Mouse (Mus musculus): ENCODE data around the gene Tspyl3.
"Not testable (repeated sequence)": the region's sequence is repeated elsewhere in the genome, so short reads cannot be mapped to it uniquely, and the experiment has no call there.

Gene Tspyl3

GRCm38 (mm10) chr2:153224946-153225594 lies at the start of gene Tspyl3:
TSS of gene Tspyl3 (minus strand) at chr2:153225441.
- peak; percentile 55 for DNase-seq (ENCODE audit: low read depth, low spot score)

DNA sequence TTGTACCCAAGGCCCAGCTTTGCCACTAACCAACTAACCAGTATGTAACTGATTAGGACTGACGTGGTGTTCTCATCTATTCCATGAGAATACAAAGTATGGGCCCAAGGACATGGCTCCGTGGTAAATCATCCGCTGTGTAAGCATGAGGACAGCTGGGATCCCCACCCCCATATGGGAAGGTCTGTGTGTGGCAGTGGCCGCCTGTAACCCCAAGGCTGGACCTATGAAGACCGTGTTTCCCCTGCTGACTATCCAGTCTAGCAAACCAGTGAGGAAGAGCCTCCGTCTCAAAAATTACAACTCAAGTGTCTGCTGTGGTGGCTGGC lies 49.6 kb upstream of the Tspyl3 start:
- no peak for DNase-seq (ENCODE audit: low read depth, low spot score)

GRCm38 (mm10) chr2:153274200-153274918 lies 49.1 kb upstream of the Tspyl3 start:
- DNase-seq (ENCODE audit: low read depth, low spot score), result not testable (repeated sequence)

DNA sequence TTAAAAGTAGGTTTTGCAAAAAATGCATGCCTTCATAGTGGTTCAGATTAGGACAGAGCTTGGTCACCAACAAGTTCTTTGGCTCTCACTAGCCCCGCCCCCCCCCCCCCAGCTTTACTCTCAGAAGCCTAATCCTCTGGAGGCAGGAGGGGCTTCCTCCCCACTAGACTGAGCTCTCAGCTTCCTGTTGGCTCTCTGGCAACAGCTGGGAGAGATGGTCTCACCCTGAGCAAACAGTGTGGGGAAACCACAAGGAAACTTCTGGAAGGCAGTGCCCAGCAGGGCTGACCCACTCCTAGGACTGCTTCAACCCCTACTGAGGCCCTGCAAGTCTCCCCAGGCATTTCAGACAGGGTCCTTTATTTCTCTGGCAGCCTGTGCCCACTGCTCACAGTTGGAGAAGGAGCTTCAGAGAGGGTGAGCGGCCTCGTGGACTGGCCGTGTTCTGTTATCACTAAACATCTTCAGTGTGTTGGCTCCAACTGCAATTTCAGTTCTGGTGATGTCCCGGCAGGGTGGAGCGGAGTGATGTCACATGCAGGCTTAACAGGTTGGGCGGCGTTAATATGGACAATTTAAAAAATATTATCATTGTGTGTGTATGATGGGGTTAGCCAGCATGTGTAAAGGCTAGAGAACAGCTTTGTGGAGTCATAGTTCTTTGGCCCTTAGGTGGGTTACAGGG lies 45.1 kb upstream of the Tspyl3 start:
- DNase-seq (ENCODE audit: low read depth, low spot score), result not testable (repeated sequence)

GRCm38 (mm10) chr2:153267331-153267730 lies 42.1 kb upstream of the Tspyl3 start:
- no peak for DNase-seq (ENCODE audit: low read depth, low spot score)

GRCm38 (mm10) chr2:153263053-153263452 lies 37.8 kb upstream of the Tspyl3 start:
- no peak for DNase-seq (ENCODE audit: low read depth, low spot score)

GRCm38 (mm10) chr2:153259864-153260674 lies 34.8 kb upstream of the Tspyl3 start:
- DNase-seq (ENCODE audit: low read depth, low spot score), result no peak

DNA sequence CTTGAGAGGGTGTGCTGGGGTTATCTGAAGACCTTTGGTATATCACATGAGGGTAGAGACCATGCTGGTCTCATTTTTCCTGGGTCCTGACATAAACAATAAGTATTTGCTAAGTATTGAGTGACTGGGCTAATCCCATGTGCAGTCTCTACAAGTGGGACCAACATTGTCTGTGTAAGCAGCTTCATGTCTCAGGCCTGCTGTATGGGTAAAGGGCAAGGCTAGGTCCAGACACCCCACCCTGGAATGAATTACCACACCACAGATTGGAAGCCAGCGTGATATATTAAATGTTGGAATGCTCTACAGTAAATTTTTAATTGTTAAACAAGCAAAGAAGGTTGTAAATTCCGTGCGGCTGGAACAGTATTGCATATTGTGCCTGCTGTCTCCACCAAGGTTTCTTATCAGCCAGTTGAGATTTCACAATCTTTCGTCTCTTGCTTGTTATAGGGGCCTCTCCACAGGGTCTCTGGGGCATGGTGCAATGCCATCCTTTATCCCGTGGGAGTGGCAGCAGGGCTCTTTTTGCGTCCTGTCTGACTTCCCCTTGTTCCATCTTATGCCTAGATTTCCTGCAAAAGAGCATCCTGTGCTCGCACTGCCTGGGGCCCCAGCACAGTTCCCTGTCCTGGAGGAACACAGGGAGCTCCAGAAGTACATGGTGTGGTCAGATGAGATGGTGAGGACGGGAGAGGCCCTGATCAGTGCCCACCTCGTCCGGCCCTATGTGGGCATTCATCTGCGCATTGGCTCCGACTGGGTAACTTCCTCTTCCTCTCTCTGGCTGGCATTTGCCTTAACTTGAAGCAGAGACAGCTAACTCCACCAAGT lies 34.0 kb upstream of the Tspyl3 start:
- DNase-seq (ENCODE audit: low read depth, low spot score), result no peak

DNA sequence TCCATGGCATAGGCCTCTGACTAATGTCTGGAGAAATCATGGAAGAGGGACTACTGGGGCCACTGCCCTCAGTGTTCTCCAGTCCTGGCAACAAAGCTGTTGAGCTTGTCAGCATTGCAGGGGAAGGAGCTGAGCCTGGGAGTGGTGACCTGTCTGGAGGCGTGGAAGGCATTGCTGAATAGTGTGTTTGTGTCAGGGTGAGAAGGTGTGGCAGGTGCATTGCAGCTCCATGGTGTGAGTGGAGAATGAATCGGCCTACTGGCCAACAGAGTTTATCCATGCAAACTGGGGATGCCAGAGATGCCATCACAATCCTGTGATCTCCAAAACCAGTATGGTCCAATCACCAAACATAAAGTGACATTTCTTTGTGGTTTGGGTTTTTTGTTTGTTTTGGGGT lies 31.4 kb upstream of the Tspyl3 start:
- DNase-seq (ENCODE audit: low read depth, low spot score), result no peak

DNA sequence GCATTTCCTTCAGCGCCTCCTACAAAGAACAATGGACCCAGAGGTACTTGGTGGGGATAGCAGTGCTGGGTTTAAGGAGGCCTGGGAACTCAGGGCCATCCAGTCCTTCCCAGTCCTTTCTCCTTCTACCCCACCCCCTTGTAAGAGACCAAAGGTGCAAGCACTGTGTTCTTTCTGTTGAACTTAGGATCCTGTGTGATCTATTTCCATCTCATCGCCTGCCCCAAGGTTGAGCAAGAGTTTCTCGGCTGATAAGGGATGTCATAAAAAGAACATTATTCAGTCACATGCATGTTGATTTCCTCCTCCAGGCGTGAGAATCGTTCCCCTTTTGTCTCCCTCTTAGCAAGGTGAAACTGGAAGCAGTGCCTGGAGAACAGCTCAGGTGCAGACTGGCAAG lies 24.5 kb upstream of the Tspyl3 start:
- no peak for DNase-seq (ENCODE audit: low read depth, low spot score)

- DNase-seq (ENCODE audit: low read depth, low spot score), result no peak
Measured at GRCm38 (mm10) chr2:153242156-153242555, 16.9 kb upstream of the Tspyl3 start.

GRCm38 (mm10) chr2:153241250-153242014 lies 16.2 kb upstream of the Tspyl3 start, which contains the start of the genes Plagl2 and Pofut1:
TSS of gene Plagl2 (minus strand) at chr2:153241426.
TSS of gene Pofut1 (plus strand) at chr2:153241533.
- peak; percentile 90 for DNase-seq (ENCODE audit: low read depth, low spot score)

DNA sequence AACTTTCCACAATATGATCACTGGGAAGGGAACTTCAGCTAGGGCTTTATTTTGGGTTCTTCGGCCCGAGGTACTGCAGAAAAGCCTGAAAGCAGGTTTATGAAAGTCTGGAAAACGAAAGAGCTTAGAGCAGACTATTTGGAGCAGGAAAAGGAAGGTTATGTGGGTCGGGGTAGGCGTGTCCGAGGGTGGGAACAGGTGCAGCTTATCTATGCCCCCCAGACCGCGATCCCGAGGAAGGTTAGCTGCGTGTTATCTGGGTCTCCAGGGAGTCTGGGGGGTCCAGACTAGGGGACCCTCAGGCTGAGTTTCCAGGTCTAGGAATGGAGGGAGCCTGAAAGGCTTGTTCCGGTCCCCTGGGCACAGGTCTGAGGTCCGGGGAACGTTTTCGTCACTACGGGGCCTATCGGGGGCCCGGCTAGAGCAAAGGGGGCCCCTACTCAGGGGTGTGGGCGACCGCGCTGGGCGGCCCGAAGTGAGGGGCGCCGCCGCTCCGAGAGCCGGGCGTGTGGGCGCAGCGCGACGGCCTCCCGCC lies 15.5 kb upstream of the Tspyl3 start:
- DNase-seq (ENCODE audit: low read depth, low spot score), result peak; percentile 13

- DNase-seq (ENCODE audit: low read depth, low spot score), result peak; percentile 12
Measured at GRCm38 (mm10) chr2:153239860-153240480, 14.7 kb upstream of the Tspyl3 start.

DNA sequence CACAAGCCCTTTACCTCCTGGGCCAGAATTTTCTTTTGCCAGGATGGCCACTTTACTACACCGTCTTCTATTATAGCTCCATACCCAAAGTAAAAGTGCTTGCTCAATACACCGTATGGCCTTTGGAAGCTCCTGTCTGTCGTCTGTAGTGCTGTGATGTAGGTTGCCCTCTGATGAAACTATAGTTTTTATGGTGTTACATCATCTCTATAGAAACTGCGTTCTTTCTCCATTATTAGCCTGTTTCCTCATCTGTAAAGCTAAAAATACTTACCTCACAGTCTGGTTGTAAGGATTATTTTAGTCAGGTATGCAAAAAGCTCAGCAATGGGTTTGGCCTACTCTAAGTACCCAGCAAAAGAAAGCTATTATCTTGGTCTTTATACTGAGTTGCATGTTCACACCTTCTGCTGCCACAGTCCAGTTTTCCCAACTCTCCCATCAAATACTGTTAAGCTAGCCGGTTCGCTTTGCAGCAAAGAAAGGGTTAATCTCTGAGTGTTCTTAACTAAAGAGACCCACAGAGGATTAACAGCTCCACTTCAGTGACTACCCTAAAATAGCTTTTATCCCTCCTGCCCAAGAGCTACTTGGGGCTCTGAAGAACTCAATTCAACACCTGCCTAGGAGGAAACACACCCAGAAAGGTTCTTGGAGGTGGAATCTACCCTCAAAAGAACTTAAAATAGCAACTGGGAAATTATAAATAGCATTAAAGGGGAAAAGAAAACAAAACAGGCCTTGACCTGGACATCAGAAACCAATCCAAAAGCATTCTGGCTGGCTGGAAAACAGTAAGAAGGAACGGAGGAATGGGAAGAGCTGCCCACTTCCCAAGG lies 14.0 kb upstream of the Tspyl3 start:
- no peak for DNase-seq (ENCODE audit: low read depth, low spot score)

GRCm38 (mm10) chr2:153238406-153238805 lies 13.2 kb upstream of the Tspyl3 start:
- DNase-seq (ENCODE audit: low read depth, low spot score), result no peak

DNA sequence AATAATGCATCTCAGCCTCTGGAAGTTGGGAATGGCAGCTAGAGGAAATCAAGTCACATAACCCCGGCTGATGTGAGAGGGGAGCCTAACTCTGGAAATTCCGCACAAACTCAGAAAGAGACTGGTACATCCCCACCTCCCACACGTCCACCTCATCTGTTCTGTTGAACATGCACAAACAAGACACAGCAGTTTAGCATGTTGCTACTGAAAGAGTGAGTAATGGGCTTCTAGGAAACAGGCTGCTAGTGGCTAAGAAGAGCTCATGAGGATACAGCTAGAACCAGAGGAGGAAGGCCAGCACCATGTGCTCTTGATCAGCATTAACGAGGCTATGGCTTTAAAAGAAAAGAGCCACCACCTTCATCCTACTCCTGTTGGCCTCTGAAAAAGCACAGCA lies 12.7 kb upstream of the Tspyl3 start:
- DNase-seq (ENCODE audit: low read depth, low spot score), result no peak

DNA sequence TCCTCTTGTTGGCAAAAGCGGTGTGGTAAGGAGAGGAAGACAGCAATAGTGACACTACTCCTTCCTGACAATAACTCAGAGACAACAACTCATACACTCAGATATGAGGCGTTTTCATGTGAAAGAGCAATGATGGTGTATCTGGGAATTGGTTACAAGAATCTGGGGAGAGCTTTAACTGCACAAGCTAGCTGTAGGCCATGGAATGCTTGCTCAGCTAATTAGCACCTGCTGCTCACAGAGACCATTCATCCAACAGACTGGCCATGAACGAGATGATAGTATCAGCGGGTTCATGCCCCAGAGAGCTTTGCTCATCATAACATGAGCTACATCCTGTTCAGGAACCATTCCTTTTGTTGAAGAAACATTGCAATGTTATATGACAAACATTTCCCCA lies 12.0 kb upstream of the Tspyl3 start:
- no peak for DNase-seq (ENCODE audit: low read depth, low spot score)

DNA sequence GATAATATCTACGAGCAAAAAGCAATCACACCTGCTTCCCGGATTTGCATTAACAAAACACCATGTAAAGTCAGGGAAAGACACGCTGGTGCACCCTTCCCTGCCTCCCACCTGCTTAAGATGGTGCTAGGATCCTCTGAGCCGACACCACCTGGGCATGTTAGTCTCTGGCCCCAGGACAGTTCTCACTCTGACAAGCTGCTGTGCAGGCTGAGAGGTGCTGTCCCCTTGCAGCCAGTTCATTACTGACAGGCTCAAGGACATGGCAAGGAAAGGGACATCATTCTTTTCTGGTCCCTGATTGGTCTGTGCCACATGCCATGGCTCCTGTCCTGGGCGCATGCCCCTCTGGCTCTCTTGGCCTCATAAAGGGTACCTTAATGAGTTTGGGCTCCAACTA lies 3.3 kb upstream of the Tspyl3 start:
- no peak for DNase-seq (ENCODE audit: low read depth, low spot score)

All from mesoderm, embryonic 11.5 days (tissue).